Mouse (Mus musculus) inflammation-experienced regulatory T-cells, adult 6 months (primary cell): ENCODE results near the gene Atf6. TPM values are rescaled to one million over a fixed set of nuclear protein-coding genes. Genes with fewer than 3 reads are reported as not detected.

ENCODE experiments used
- ATAC-seq: one replicate; pipeline ENCODE4 v1.8.0; 2017
- polyA plus RNA-seq, 3 experiments: library from polyadenylated mRNA; unstranded; fragments of 100-300 nt; shearing (Covaris generic); gene quantifications; one replicate each; pipeline ENCODE4 v1.2.1; 2017

The Atf6 gene
- polyA plus RNA-seq, 3 experiments from 2014 or later, result 7.0 to 10.8 (median 9.6) TPM

GRCm38 (mm10) chr1:170771437-170772003, 96.1 kb downstream of the Atf6 start:
- ATAC-seq, result no peak

- ATAC-seq, result no peak
Observed at GRCm38 (mm10) chr1:170770691-170771090, 96.9 kb downstream of the Atf6 start.

GRCm38 (mm10) chr1:170766997-170767396, 100.6 kb downstream of the Atf6 start:
- peak; percentile 35 for ATAC-seq

GRCm38 (mm10) chr1:170764798-170765197, 102.8 kb downstream of the Atf6 start:
- no peak for ATAC-seq

- no peak for ATAC-seq
Observed at GRCm38 (mm10) chr1:170761634-170762033, 105.9 kb downstream of the Atf6 start.

- ATAC-seq, result no peak
Observed at GRCm38 (mm10) chr1:170753597-170753996, 114.0 kb downstream of the Atf6 start.

- ATAC-seq, result no peak
Observed at GRCm38 (mm10) chr1:170751797-170752196, 115.8 kb downstream of the Atf6 start.

GRCm38 (mm10) chr1:170746523-170746922, 121.0 kb downstream of the Atf6 start:
- ATAC-seq, result no peak

- no peak for ATAC-seq
Observed at GRCm38 (mm10) chr1:170741497-170742246, 125.9 kb downstream of the Atf6 start.

GRCm38 (mm10) chr1:170734866-170735265, 132.7 kb downstream of the Atf6 start:
- ATAC-seq, result no peak

- no peak for ATAC-seq
Observed at GRCm38 (mm10) chr1:170732596-170732890, 135.0 kb downstream of the Atf6 start.

GRCm38 (mm10) chr1:170731865-170732595, 135.5 kb downstream of the Atf6 start:
- no peak for ATAC-seq

GRCm38 (mm10) chr1:170729267-170729962, 138.2 kb downstream of the Atf6 start:
- peak; percentile 98 for ATAC-seq

- no peak for ATAC-seq
Observed at GRCm38 (mm10) chr1:170728524-170728923, 139.0 kb downstream of the Atf6 start.

- no peak for ATAC-seq
Observed at GRCm38 (mm10) chr1:170721560-170721959, 146.0 kb downstream of the Atf6 start.

GRCm38 (mm10) chr1:170718133-170718810, 149.3 kb downstream of the Atf6 start:
- no peak for ATAC-seq

- ATAC-seq, result no peak
Observed at GRCm38 (mm10) chr1:170717241-170717828, 150.2 kb downstream of the Atf6 start.

GRCm38 (mm10) chr1:170711731-170712130, 155.8 kb downstream of the Atf6 start:
- ATAC-seq, result no peak

- no peak for ATAC-seq
Observed at GRCm38 (mm10) chr1:170709969-170710368, 157.6 kb downstream of the Atf6 start.

GRCm38 (mm10) chr1:170709481-170709880, 158.1 kb downstream of the Atf6 start:
- ATAC-seq, result peak; percentile 52

GRCm38 (mm10) chr1:170709034-170709433, 158.5 kb downstream of the Atf6 start:
- no peak for ATAC-seq

- ATAC-seq, result no peak
Observed at GRCm38 (mm10) chr1:170706046-170706445, 161.5 kb downstream of the Atf6 start.
